Mouse (Mus musculus) limb, embryonic 12.5 days (tissue): ENCODE measurements at regions not wholly inside any gene's neighbourhood (a gene's known extent, or its start where the extent isn't known, plus 50 kb on each side); places are given as distances from the start of the nearest gene placed in this dataset.

Source experiments
- ATAC-seq: fragments of 200-750 bp; cut with Nextera tagmentation; 2 replicates; pipeline ENCODE4 v1.8.0; 2017; ENCODE audit warnings: low read depth, moderate TSS enrichment; ENCODE audit not compliant: insufficient number of reproducible peaks, insufficient read depth, low FRiP score, low TSS enrichment
- H3K27ac ChIP-seq: fragments of 300-500 bp; sonication (generic); 2 replicates; pipeline ENCODE4 v1.5.1; 2016; ENCODE audit warnings: mild to moderate bottlenecking, moderate library complexity
- H3K27me3 ChIP-seq: fragments of 300-500 bp; sonication (generic); 2 replicates; pipeline ENCODE4 v1.6.1; 2016; ENCODE audit warnings: mild to moderate bottlenecking, moderate library complexity
- H3K36me3 ChIP-seq: fragments of 300-500 bp; sonication (generic); 2 replicates; pipeline ENCODE4 v1.6.1; 2016; ENCODE audit warnings: mild to moderate bottlenecking, moderate library complexity
- H3K4me1 ChIP-seq: fragments of 300-500 bp; sonication (generic); replicated peaks from 2 replicates; pipeline ENCODE4 v1.6.1; 2016
- H3K4me2 ChIP-seq: fragments of 300-500 bp; sonication (generic); 2 replicates; pipeline ENCODE4 v1.6.1; 2016; ENCODE audit warnings: mild to moderate bottlenecking, moderate library complexity
- H3K4me3 ChIP-seq: fragments of 300-500 bp; sonication (generic); replicated peaks from 2 replicates; pipeline ENCODE4 v1.5.1; 2016; ENCODE audit warnings: mild to moderate bottlenecking
- H3K9ac ChIP-seq: fragments of 300-500 bp; sonication (generic); replicated peaks from 2 replicates; pipeline ENCODE4 v1.6.1; 2016; ENCODE audit warnings: mild to moderate bottlenecking, moderate library complexity
- H3K9me3 ChIP-seq: fragments of 300-500 bp; sonication (generic); 2 replicates; pipeline ENCODE4 v1.6.1; 2016; ENCODE audit warnings: mild to moderate bottlenecking, moderate library complexity
- WGBS: fragments of 180-500 bp; shearing (Covaris S2); methylation state at CpG from one replicate; pipeline ENCODE4 v1.1.7; 2016; 5-methylcytosine and 5-hydroxymethylcytosine counted together

GRCm38 (mm10) chrX:13014051-13014450 is 57.2 kb upstream of the Usp9x start:
- Histone ChIP-seq H3K9ac (no peak overlapping the region), H3K36me3 (no peaks in the 10 kb centered on the region), H3K4me3 (no peak overlapping the region), H3K4me2 (no peak overlapping the region), H3K9me3 (no peaks in the 10 kb centered on the region), H3K4me1 (no peaks in the 10 kb centered on the region), H3K27ac (no peak overlapping the region), H3K27me3 (no peaks in the 10 kb centered on the region)
- 63% methylated on average over 3 of the region's 3 CpGs for WGBS
- ATAC-seq = no peak

DNA sequence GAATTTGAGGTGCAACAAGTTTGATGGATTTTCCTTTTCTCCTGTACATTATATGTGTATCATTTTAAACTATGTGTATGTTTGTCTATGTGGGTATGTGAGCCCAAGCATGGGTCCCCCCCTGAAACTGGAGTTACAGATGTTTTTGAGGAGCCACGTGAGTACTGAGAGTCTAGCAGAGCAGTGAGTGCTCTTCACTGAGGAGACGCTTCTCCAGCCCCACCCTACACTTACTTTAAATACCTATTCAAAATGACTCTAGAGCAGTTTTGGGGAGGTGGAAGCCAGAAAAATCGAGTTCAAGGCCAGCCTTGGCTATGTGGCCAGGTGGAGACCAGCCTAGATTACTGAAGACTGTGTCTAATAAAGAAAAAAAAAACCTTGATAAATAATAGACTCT is 58.2 kb upstream of the Usp9x start:
- H3K4me3 ChIP-seq = no peak overlapping the region
- no peak overlapping the region for H3K4me2 ChIP-seq
- H3K4me1 ChIP-seq = no peaks in the 10 kb centered on the region
- H3K9ac ChIP-seq = no peak overlapping the region
- WGBS = 77% methylated on average over 3 of the region's 3 CpGs
- no peak for ATAC-seq
- no peaks in the 10 kb centered on the region for H3K9me3 ChIP-seq
- no peaks in the 10 kb centered on the region for H3K36me3 ChIP-seq
- no peak overlapping the region for H3K27ac ChIP-seq
- no peaks in the 10 kb centered on the region for H3K27me3 ChIP-seq

GRCm38 (mm10) chrX:12990777-12991176 is 80.5 kb upstream of the Usp9x start:
- H3K4me2 ChIP-seq = no peak overlapping the region
- no peak for ATAC-seq
- no peak overlapping the region for H3K4me3 ChIP-seq
- H3K27me3 ChIP-seq = no peaks in the 10 kb centered on the region
- WGBS = 78% methylated on average over 7 of the region's 7 CpGs
- no peak overlapping the region for H3K27ac ChIP-seq
- no peaks in the 10 kb centered on the region for H3K4me1 ChIP-seq
- no peaks in the 10 kb centered on the region for H3K9me3 ChIP-seq
- no peaks in the 10 kb centered on the region for H3K36me3 ChIP-seq
- no peak overlapping the region for H3K9ac ChIP-seq

DNA sequence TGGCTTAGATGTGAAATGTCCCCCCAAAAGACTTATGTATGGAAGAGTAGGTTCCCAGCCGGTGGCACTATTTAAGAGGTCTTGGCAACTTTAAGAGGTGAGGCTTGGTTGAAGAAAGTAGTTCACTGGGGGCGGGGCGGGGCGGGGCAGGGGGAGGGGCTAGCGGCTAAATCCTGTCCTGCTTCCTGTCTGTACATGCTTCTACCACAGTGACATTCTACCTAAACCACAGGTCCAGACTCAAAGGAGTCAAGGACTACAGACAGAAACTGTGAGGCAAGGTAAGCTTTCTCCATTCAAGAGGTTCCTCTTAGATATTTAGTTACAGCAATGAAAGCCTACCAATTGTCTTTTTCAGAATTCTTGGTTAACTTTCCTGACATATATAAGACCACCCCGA is 93.6 kb upstream of the Usp9x start:
- H3K36me3 ChIP-seq = no peaks in the 10 kb centered on the region
- no peak overlapping the region for H3K4me3 ChIP-seq
- H3K9me3 ChIP-seq = no peaks in the 10 kb centered on the region
- no peak overlapping the region for H3K27ac ChIP-seq
- H3K4me2 ChIP-seq = no peak overlapping the region
- no peak overlapping the region for H3K9ac ChIP-seq
- WGBS = 57% methylated on average over 6 of the region's 6 CpGs
- H3K4me1 ChIP-seq = no peaks in the 10 kb centered on the region
- H3K27me3 ChIP-seq = 0 out of 2 replicates have a peak, but pooled peaks cover 3% of the 10 kb centered on the region
- ATAC-seq = no peak

DNA sequence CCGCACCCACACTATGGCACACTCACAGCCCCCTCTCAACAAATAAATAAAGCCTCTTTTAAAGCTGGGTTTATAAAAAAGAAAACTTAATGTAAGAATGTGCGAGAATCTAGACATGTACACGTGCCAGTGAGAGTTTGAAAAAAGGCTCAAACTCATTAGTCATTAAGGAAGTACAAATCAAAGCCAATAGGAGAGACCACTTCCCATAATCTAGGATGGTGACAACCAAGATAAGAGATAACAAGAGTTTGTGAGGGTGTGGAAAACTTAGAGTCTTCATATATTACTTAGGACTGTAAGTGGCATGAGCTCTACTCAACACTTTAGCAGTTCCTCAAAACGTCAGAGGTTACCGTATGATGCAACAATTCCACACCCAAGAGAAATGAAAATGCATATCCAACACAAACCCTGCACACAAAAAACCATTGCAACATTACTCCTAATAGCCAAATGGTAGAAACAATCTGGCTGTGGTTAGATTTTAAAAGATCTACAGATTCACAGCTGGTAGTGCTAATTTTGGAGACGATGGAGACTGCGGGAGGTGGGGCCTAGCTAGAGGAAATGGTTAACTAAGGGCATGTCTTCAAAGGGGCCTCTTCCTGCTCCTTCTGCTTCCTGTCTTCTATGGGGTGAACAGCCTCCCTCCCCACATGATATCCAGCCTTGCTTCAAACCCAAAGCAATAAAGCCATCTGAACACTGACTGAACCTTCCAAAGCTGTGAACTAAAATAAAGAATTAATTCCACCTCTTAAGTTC is 102.1 kb upstream of the Usp9x start:
- no peaks in the 10 kb centered on the region for H3K36me3 ChIP-seq
- H3K9ac ChIP-seq = no peak overlapping the region
- H3K4me1 ChIP-seq = no peaks in the 10 kb centered on the region
- no peaks in the 10 kb centered on the region for H3K27me3 ChIP-seq
- 89% methylated on average over 7 of the region's 7 CpGs for WGBS
- H3K4me3 ChIP-seq = no peak overlapping the region
- no peak overlapping the region for H3K27ac ChIP-seq
- ATAC-seq = no peak
- no peaks in the 10 kb centered on the region for H3K9me3 ChIP-seq
- H3K4me2 ChIP-seq = no peak overlapping the region

DNA sequence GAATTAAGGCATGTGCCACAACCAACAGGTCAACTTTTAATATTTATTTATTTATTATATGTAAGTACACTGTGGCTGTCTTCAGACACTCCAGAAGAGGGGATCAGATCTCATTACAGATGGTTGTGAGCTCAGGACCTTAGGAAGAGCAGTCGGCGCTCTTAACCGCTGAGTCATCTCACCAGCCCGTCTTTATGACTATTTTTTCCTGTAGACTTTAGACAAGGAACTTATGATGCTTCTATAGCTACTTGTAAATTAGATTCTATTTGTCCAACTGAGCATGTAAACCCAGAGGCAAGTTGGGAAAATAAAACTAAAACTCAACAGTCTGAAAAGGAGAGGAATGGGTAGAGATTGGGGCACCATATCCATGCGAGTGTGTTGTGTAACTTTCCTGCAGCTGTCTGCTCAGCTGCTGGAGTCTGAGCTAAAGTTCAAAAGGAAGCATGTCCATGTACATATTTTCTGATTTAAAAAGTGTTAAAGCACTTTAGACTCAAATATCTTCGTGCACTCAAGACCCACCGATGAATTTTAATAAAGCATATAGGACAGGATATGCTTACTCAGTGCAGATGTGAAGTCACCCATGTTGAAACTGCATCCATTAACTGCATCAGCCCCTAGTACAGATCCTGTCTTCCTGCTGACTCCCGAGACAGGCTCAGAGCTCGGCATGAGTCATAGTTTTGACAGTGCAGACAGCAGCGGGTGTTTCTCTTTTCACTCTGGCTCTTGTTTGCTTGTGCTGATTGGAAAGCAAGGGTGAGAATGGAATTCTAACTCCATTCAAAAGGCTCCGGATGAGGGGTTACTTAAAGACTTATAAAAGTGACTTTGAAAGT is 111.6 kb upstream of the Usp9x start:
- Histone ChIP-seq H3K9me3 (no peaks in the 10 kb centered on the region), H3K27ac (no peak overlapping the region), H3K4me2 (no peak overlapping the region), H3K36me3 (no peaks in the 10 kb centered on the region), H3K9ac (no peak overlapping the region), H3K27me3 (no peaks in the 10 kb centered on the region), H3K4me1 (no peaks in the 10 kb centered on the region), H3K4me3 (no peak overlapping the region)
- WGBS = 81% methylated on average over 11 of the region's 11 CpGs
- no peak for ATAC-seq

GRCm38 (mm10) chrX:12958873-12959272 is 112.4 kb upstream of the Usp9x start:
- Histone ChIP-seq H3K4me2 (no peak overlapping the region), H3K27ac (no peak overlapping the region), H3K4me1 (no peaks in the 10 kb centered on the region), H3K9me3 (no peaks in the 10 kb centered on the region), H3K27me3 (no peaks in the 10 kb centered on the region), H3K4me3 (no peak overlapping the region), H3K36me3 (no peaks in the 10 kb centered on the region), H3K9ac (no peak overlapping the region)
- no peak for ATAC-seq
- 60% methylated on average over 2 of the region's 2 CpGs for WGBS

DNA sequence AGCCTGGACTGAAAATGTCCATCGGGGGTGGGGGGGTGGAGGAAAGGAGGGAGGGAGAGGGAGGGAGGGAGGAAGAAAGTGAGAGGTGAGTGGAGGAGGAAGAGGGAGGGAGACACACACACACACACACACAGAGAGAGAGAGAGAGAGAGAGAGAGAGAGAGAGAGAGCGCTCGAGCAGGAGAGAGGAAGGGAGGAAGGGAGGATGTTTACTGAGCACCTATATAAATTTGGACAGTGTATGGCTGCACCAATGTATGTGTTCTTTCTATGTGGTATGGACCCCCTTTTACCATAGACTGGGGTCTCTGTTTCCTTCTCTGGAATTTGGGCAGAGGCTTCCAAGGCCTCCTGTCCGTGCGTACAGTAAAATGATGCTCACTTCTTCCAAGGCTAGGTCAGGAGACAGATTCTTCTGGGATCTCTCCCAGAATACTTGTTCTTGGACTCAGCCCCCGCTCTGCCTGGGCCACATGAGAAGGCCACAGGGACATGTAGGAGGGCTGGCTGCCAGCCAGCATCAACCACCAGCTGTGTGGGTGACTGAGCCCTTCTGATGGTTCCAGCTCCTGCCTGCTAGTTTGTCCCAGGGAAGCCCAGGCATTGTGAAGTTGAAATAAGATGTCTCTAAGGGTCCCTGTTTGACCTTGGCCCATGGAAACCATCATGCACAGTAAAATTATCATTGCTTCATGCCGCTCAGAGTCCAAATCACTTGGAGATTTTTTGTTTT is 120.2 kb upstream of the Usp9x start:
- whole genome bisulfite sequencing = 72% methylated on average over 7 of the region's 7 CpGs
- H3K4me3 ChIP-seq = no peak overlapping the region
- ATAC-seq = no peak
- H3K9me3 ChIP-seq = no peaks in the 10 kb centered on the region
- H3K4me1 ChIP-seq = no peaks in the 10 kb centered on the region
- no peaks in the 10 kb centered on the region for H3K27me3 ChIP-seq
- H3K9ac ChIP-seq = no peak overlapping the region
- H3K36me3 ChIP-seq = no peaks in the 10 kb centered on the region
- no peak overlapping the region for H3K27ac ChIP-seq
- H3K4me2 ChIP-seq = no peak overlapping the region

GRCm38 (mm10) chrX:12942451-12942850 is 128.8 kb upstream of the Usp9x start:
- 90% methylated on average over 5 of the region's 5 CpGs for WGBS
- no peak overlapping the region for H3K4me3 ChIP-seq
- no peak overlapping the region for H3K9ac ChIP-seq
- H3K4me2 ChIP-seq = no peak overlapping the region
- no peak overlapping the region for H3K27ac ChIP-seq
- no peaks in the 10 kb centered on the region for H3K9me3 ChIP-seq
- H3K36me3 ChIP-seq = no peaks in the 10 kb centered on the region
- ATAC-seq = no peak
- no peaks in the 10 kb centered on the region for H3K4me1 ChIP-seq
- peaks cover 6% of the 10 kb centered on the region; the same call in 1 of the 2 replicates for H3K27me3 ChIP-seq

- Histone ChIP-seq H3K4me2 (peak overlapping the region; percentile 62), H3K27ac (no peak overlapping the region), H3K9me3 (no peaks in the 10 kb centered on the region), H3K4me3 (peak overlapping the region; percentile 46), H3K9ac (peak overlapping the region; percentile 57), H3K36me3 (no peaks in the 10 kb centered on the region), H3K27me3 (peaks cover 22% of the 10 kb centered on the region), H3K4me1 (no peaks in the 10 kb centered on the region)
- WGBS = 21% methylated on average over 43 of the region's 43 CpGs
- no peak for ATAC-seq
These were observed 134.7 kb upstream of the Usp9x start for GRCm38 (mm10) chrX:12936406-12937172.
